Mouse (Mus musculus) c-Kit-positive CD71-positive TER-119-positive erythroid progenitor cells, embryonic 14.5 days (primary cell): ENCODE data around the gene Efna2.
"Not testable (repeated sequence)": the region's sequence is repeated elsewhere in the genome, so short reads cannot be mapped to it uniquely, and the experiment has no call there.

ENCODE experiments used
- DNase-seq: peaks from one replicate; pipeline ENCODE4 v3.0.0-alpha.2; 2013; ENCODE audit warnings: low spot score

Gene Efna2

GRCm38 (mm10) chr10:80190491-80191051 is 11.3 kb downstream of the Efna2 start:
- no peak for DNase-seq

- DNase-seq = no peak
Observed at GRCm38 (mm10) chr10:80193976-80194375, 14.7 kb downstream of the Efna2 start.

- no peak for DNase-seq
Observed at GRCm38 (mm10) chr10:80194441-80194840, 15.2 kb downstream of the Efna2 start.

- DNase-seq = no peak
Observed at GRCm38 (mm10) chr10:80196167-80196566, 16.9 kb downstream of the Efna2 start.

GRCm38 (mm10) chr10:80196778-80197581 is 17.7 kb downstream of the Efna2 start:
- DNase-seq = no peak

- peak; percentile 72 for DNase-seq
Observed at GRCm38 (mm10) chr10:80199440-80200008, 20.2 kb downstream of the Efna2 start.

GRCm38 (mm10) chr10:80200485-80200884 is 21.2 kb downstream of the Efna2 start:
- DNase-seq = no peak

- DNase-seq = no peak
Observed at GRCm38 (mm10) chr10:80204055-80204454, 24.8 kb downstream of the Efna2 start.

- no peak for DNase-seq
Observed at GRCm38 (mm10) chr10:80207201-80207600, 27.9 kb downstream of the Efna2 start.

- no peak for DNase-seq
Observed at GRCm38 (mm10) chr10:80207676-80208075, 28.4 kb downstream of the Efna2 start.

GRCm38 (mm10) chr10:80208248-80208647 is 29.0 kb downstream of the Efna2 start:
- DNase-seq = no peak

GRCm38 (mm10) chr10:80208841-80209371 is 29.6 kb downstream of the Efna2 start:
- DNase-seq = no peak

GRCm38 (mm10) chr10:80211547-80212103 is 32.3 kb downstream of the Efna2 start:
- not testable (repeated sequence) for DNase-seq

- no peak for DNase-seq
Observed at GRCm38 (mm10) chr10:80215048-80215772, 35.9 kb downstream of the Efna2 start.

- DNase-seq = no peak
Observed at GRCm38 (mm10) chr10:80220676-80221075, 41.4 kb downstream of the Efna2 start.

GRCm38 (mm10) chr10:80223137-80223536 is 43.9 kb downstream of the Efna2 start:
- DNase-seq = not testable (repeated sequence)

- no peak for DNase-seq
Observed at GRCm38 (mm10) chr10:80226071-80226415, 46.8 kb downstream of the Efna2 start.

GRCm38 (mm10) chr10:80226416-80227165 is 47.3 kb downstream of the Efna2 start, which contains the start of gene Mum1:
Mum1 (plus strand) TSS chr10:80226434.
- peak; percentile 98 for DNase-seq

- no peak for DNase-seq
Observed at GRCm38 (mm10) chr10:80227166-80227539, 47.9 kb downstream of the Efna2 start.

- DNase-seq = no peak
Observed at GRCm38 (mm10) chr10:80227877-80228775, 48.8 kb downstream of the Efna2 start.
